15 mouse cellular contexts compared by ENCODE assay signal in genomic region chr5:96968628-96969027, GRCm38 (mm10). TPM values are rescaled to one million over a fixed set of nuclear protein-coding genes. Genes with fewer than 3 reads are reported as not detected.
DNase-seq lines count a peak whose midpoint lies in the region; ATAC-seq and TF ChIP-seq lines count a peak whose summit lies in the region.
"Had no signal": no experiment of that assay in that cellular context is flagged by ENCODE, and none has a peak within 500 bp of the region (broad histone marks: within the 10 kb centered on the region; RNA-seq: fewer than 3 reads in every experiment).

No protein-coding gene starts in this region.

- ATAC-seq in midbrain, embryonic 13.5 days = no peak
- ATAC-seq: midbrain, embryonic 16.5 days had no signal

- peak; percentile 28 for DNase-seq in midbrain, embryonic 10.5 days (ENCODE audit: low spot score)
- DNase-seq in embryo, embryonic 11 days = peak; percentile 68
- DNase-seq in kidney, postnatal 14 days = peak; percentile 46
- DNase-seq in T-cell, adult 2 months (ENCODE audit: low spot score) = no peak
- no peak for DNase-seq in spleen, adult 12 weeks (ENCODE audit: low spot score)
- DNase-seq in lung, postnatal 25 days (ENCODE audit: low spot score) = no peak
- DNase-seq: cerebellum, adult 9-11 months; gastrocnemius, postnatal 14 days; lung, adult 2 months; thymus, postnatal 4 days had no signal

- H3K27me3 ChIP-seq in midbrain, embryonic 10.5 days (ENCODE audit: low read depth, poor library complexity, severe bottlenecking) = no peaks in the 10 kb centered on the region; the same call in 1 of the 2 replicates
- no peaks in the 10 kb centered on the region for H3K27me3 ChIP-seq in midbrain, embryonic 13.5 days
- no peaks in the 10 kb centered on the region for H3K27me3 ChIP-seq in small intestine, adult 2 months (ENCODE audit: control insufficient read depth, insufficient read depth, low read length)

- peaks cover 39% of the 10 kb centered on the region for H3K4me1 ChIP-seq in midbrain, embryonic 10.5 days
- H3K4me1 ChIP-seq in midbrain, embryonic 13.5 days (replicated peaks) = peaks cover 8% of the 10 kb centered on the region
- peaks cover 12% of the 10 kb centered on the region for H3K4me1 ChIP-seq in small intestine, adult 2 months (ENCODE audit: control insufficient read depth, insufficient read depth, insufficient read length, low read length)

- H3K9ac ChIP-seq in midbrain, embryonic 13.5 days (replicated peaks) = no peak overlapping the region

- no peaks in the 10 kb centered on the region for H3K36me3 ChIP-seq in midbrain, embryonic 10.5 days
- H3K36me3 ChIP-seq in midbrain, embryonic 13.5 days = no peaks in the 10 kb centered on the region
- no peaks in the 10 kb centered on the region for H3K36me3 ChIP-seq in small intestine, adult 2 months (ENCODE audit: control insufficient read depth, insufficient read depth, low read length)

- peak overlapping the region; percentile 34 for H3K27ac ChIP-seq in midbrain, embryonic 10.5 days (replicated peaks)
- no peak overlapping the region for H3K27ac ChIP-seq in midbrain, embryonic 13.5 days
- peak overlapping the region; percentile 57 for H3K27ac ChIP-seq in small intestine, adult 2 months (ENCODE audit: insufficient read depth, low read depth, low read length)
- H3K27ac ChIP-seq: left cerebral cortex, adult 2 months had no signal

- no peaks in the 10 kb centered on the region for H3K9me3 ChIP-seq in midbrain, embryonic 10.5 days (replicated peaks)
- H3K9me3 ChIP-seq in midbrain, embryonic 13.5 days = no peaks in the 10 kb centered on the region

- TF ChIP-seq POLR2A in small intestine, adult 2 months (IDR thresholded peaks at IDR 0.05; ENCODE audit: low read depth, low read length) = no peak

- TF ChIP-seq CTCF in small intestine, adult 2 months (IDR thresholded peaks at IDR 0.05; ENCODE audit: extremely low read depth, insufficient read length, insufficient replicate concordance, low read depth, low read length) = no peak

- no peak overlapping the region for H3K4me2 ChIP-seq in midbrain, embryonic 13.5 days (replicated peaks)

- 30% methylated on average over 6 of the region's 6 CpGs for WGBS in midbrain, embryonic 10.5 days
- 28% methylated on average over 6 of the region's 6 CpGs for WGBS in midbrain, embryonic 13.5 days
- WGBS in small intestine, adult 2 months = 13% methylated on average over 6 of the region's 6 CpGs

- H3K4me3 ChIP-seq in midbrain, embryonic 10.5 days = no peak overlapping the region
- H3K4me3 ChIP-seq in midbrain, embryonic 13.5 days (replicated peaks) = no peak overlapping the region
- H3K4me3 ChIP-seq in small intestine, adult 2 months (ENCODE audit: low read depth, low read length) = no peak overlapping the region
- H3K4me3 ChIP-seq: erythroblast, embryonic 14.5 days; left cerebral cortex, adult 2 months had no signal

RNA-seq across cellular contexts. Expression of gene Bmp2k, which starts 28.9 kb away (rescaled TPM):
- 8.9 and 9.2 TPM in 2 replicates for polyA plus RNA-seq in midbrain, embryonic 10.5 days (2016; fragmentation: Nextera tagmentation; extraction: Ambion mirVana)
- 8.3 and 9.3 TPM in 2 replicates for polyA plus RNA-seq in midbrain, embryonic 13.5 days (2015; fragmentation: Nextera tagmentation; extraction: Ambion mirVana)
- polyA plus RNA-seq in small intestine, adult 2 months (2012; rRNA removed) = 5.9 and 13.0 TPM in 2 replicates

Comparison
In these comparisons a context has a peak if more than half of its experiments do, and no peak if none do; other contexts are left out.
1. DNase-seq: peak in midbrain, embryonic 10.5 days (single experiment), embryo, embryonic 11 days (single experiment) and kidney, postnatal 14 days (single experiment); none in T-cell, adult 2 months (single experiment), spleen, adult 12 weeks (single experiment) and lung, postnatal 25 days (single experiment).